Mouse (Mus musculus) midbrain, embryonic 12.5 days (tissue): ENCODE measurements at regions not wholly inside any gene's neighbourhood (a gene's known extent, or its start where the extent isn't known, plus 50 kb on each side); places are given as distances from the start of the nearest gene placed in this dataset.

Source experiments
- ATAC-seq: fragments of 200-750 bp; cut with Nextera tagmentation; 2 replicates; pipeline ENCODE4 v1.8.0; 2017; ENCODE audit warnings: low read depth, moderate TSS enrichment, moderate library complexity; ENCODE audit not compliant: low FRiP score
- H3K27ac ChIP-seq: fragments of 300-500 bp; sonication (generic); replicated peaks from 2 replicates; pipeline ENCODE4 v1.5.1; 2016; ENCODE audit warnings: mild to moderate bottlenecking
- H3K27me3 ChIP-seq: fragments of 300-500 bp; sonication (generic); 2 replicates; pipeline ENCODE4 v1.6.1; 2016; ENCODE audit warnings: mild to moderate bottlenecking
- H3K36me3 ChIP-seq: fragments of 300-500 bp; sonication (generic); 2 replicates; pipeline ENCODE4 v1.6.1; 2016
- H3K4me1 ChIP-seq: fragments of 300-500 bp; sonication (generic); 2 replicates; pipeline ENCODE4 v1.6.1; 2016
- H3K4me2 ChIP-seq: fragments of 300-500 bp; sonication (generic); replicated peaks from 2 replicates; pipeline ENCODE4 v1.6.1; 2016; ENCODE audit warnings: mild to moderate bottlenecking, moderate library complexity
- H3K4me3 ChIP-seq: fragments of 300-500 bp; sonication (generic); 2 replicates; pipeline ENCODE4 v1.5.1; 2016; ENCODE audit warnings: mild to moderate bottlenecking
- H3K9ac ChIP-seq: fragments of 300-500 bp; sonication (generic); replicated peaks from 2 replicates; pipeline ENCODE4 v1.6.1; 2016; ENCODE audit warnings: mild to moderate bottlenecking, moderate library complexity
- H3K9me3 ChIP-seq: fragments of 300-500 bp; sonication (generic); 2 replicates; pipeline ENCODE4 v1.6.1; 2016; ENCODE audit warnings: mild to moderate bottlenecking
- whole genome bisulfite sequencing: fragments of 180-500 bp; shearing (Covaris S2); methylation state at CpG from one replicate; pipeline ENCODE4 v1.1.7; 2016; 5-methylcytosine and 5-hydroxymethylcytosine counted together

DNA sequence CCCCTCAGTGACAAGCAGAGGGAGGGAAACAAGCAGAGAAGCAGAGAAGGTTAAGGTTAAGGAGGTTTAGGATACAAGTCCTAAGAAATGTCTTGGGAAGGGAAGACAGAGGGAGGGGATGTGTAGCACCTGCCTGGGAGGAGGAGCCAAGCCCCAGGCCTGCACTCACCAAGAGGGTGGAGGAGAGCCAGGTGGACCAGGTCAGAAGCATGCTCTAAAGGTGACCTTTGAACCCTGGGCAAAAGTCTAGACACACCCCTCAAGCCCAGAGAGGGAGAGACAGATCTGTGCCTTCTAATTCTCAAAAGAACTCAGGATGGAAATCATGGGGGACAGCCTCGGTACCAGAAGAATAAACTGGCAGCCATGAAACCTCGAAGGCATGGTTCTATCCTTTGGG lies 54.4 kb upstream of the Calm2 start:
- no peak overlapping the region for H3K4me2 ChIP-seq
- no peaks in the 10 kb centered on the region for H3K9me3 ChIP-seq
- no peak overlapping the region for H3K4me3 ChIP-seq
- no peak overlapping the region for H3K27ac ChIP-seq
- H3K9ac ChIP-seq = no peak overlapping the region
- peaks cover 13% of the 10 kb centered on the region; the same call in 1 of the 2 replicates for H3K4me1 ChIP-seq
- no peak for ATAC-seq
- 0 out of 2 replicates have a peak, but pooled peaks cover 8% of the 10 kb centered on the region for H3K27me3 ChIP-seq
- no peaks in the 10 kb centered on the region for H3K36me3 ChIP-seq
- WGBS = 67% methylated on average over 2 of the region's 2 CpGs

DNA sequence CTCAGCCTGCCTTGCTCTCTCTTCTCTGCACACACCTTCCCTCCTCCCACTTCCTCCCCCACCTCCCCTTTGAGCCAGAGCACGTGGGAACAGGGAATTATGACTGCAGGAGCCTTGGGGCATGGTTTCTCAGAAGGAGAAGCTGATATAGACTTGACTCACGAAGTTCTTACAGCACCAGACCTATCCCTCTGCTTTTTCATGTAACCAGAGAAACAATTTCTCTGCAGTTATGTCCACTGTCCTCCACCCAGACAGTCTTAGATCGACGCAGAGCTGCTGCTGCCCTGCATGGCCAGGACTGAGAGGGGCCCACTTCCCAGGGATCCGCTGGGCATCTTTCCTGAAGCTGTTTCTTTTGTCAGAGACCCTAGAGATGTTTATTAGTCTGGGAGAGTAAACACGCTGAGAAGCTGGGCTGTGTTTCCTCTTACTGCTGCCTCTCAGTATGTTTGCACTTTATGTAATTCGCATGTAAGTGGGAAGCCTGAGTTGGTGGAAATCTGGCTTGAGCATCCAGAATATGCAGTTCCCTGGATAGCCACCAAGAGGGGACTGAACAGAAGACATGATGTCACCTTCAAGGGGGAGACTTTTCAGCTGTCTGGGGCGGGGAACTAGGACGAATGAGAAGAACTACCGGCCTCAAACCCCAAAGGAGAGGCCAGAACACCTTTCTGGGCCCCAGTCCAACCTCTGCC lies 55.1 kb upstream of the Calm2 start:
- Histone ChIP-seq H3K4me1 (peaks cover 13% of the 10 kb centered on the region; the same call in 1 of the 2 replicates), H3K27me3 (0 out of 2 replicates have a peak, but pooled peaks cover 8% of the 10 kb centered on the region), H3K27ac (no peak overlapping the region), H3K4me2 (no peak overlapping the region), H3K36me3 (no peaks in the 10 kb centered on the region), H3K4me3 (no peak overlapping the region), H3K9me3 (no peaks in the 10 kb centered on the region), H3K9ac (no peak overlapping the region)
- no peak for ATAC-seq
- 47% methylated on average over 10 of the region's 10 CpGs for WGBS

DNA sequence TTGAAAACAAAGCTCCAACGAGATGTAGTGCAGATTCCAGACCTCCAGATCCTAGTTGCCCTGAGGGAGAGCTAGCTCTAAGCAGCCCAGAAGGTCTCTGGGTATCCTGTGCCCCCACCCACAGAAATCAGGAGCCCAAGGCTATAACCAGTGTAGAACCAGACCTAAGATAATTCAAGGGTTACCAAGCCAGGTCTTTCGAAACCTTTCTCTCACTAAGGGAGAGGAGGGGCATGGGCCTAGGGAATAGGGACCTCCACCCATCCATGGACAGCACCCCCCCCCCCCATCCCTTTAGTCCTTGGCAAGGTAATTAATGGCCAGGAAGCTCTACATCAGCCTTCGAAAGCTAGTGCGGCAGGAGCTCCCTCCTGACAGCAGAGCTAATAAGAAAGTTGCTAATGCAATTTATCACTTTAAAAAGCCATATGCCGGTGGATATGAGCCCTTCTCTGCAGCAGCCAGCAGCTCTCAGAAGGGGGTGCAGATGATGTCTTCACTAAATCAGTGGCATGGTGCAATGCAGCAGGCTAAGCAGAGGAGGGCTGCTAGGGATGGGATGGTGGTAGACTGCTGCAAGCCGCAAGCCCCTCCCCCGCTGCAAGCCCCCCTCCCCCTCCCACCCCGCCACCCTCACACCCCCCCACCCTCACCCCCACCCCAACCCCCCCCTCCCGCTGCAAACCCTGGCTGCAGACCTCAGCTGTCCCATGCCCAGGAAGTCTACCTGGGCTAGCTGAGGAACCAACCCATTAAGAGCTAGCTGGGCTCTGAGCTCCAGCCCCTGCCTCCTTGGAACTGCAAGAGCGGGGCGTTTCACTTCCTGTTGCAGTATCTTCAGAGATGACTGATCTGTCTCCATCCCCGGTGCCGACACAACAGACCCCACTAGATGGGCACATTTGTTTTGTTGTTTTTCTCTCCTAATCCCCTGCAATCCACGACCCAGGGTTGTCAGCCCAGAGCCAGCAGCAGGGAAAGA lies 55.9 kb upstream of the Calm2 start:
- Histone ChIP-seq H3K27me3 (0 out of 2 replicates have a peak, but pooled peaks cover 8% of the 10 kb centered on the region), H3K4me1 (peaks cover 13% of the 10 kb centered on the region; the same call in 1 of the 2 replicates), H3K9me3 (no peaks in the 10 kb centered on the region), H3K4me3 (no peak overlapping the region), H3K9ac (no peak overlapping the region), H3K36me3 (no peaks in the 10 kb centered on the region), H3K27ac (no peak overlapping the region), H3K4me2 (no peak overlapping the region)
- WGBS = 30% methylated on average over 12 of the region's 14 CpGs
- ATAC-seq = no peak

DNA sequence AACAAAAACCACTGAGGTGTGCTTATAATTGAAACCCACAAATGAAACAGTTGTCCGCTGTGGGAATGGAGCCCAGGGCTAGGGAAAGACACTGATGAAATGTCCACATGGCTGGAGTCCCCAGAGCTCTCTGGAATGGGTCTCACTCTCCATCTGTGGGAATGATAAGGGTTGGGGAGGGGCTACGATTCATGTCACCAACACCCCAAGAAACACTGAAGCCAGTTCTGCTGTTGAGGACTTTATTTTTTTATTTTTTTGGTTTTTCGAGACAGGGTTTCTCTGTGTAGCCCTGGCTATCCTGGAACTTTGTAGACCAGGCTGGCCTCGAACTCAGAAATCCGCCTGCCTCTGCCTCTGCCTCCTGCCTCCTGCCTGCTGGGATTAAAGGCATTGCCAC lies 56.8 kb upstream of the Calm2 start:
- ATAC-seq = no peak
- 82% methylated on average over 5 of the region's 5 CpGs for WGBS
- H3K36me3 ChIP-seq = no peaks in the 10 kb centered on the region
- H3K4me3 ChIP-seq = no peak overlapping the region
- peaks cover 21% of the 10 kb centered on the region; the same call in 1 of the 2 replicates for H3K4me1 ChIP-seq
- no peaks in the 10 kb centered on the region for H3K9me3 ChIP-seq
- H3K27ac ChIP-seq = no peak overlapping the region
- no peak overlapping the region for H3K9ac ChIP-seq
- H3K4me2 ChIP-seq = no peak overlapping the region
- H3K27me3 ChIP-seq = 0 out of 2 replicates have a peak, but pooled peaks cover 8% of the 10 kb centered on the region

DNA sequence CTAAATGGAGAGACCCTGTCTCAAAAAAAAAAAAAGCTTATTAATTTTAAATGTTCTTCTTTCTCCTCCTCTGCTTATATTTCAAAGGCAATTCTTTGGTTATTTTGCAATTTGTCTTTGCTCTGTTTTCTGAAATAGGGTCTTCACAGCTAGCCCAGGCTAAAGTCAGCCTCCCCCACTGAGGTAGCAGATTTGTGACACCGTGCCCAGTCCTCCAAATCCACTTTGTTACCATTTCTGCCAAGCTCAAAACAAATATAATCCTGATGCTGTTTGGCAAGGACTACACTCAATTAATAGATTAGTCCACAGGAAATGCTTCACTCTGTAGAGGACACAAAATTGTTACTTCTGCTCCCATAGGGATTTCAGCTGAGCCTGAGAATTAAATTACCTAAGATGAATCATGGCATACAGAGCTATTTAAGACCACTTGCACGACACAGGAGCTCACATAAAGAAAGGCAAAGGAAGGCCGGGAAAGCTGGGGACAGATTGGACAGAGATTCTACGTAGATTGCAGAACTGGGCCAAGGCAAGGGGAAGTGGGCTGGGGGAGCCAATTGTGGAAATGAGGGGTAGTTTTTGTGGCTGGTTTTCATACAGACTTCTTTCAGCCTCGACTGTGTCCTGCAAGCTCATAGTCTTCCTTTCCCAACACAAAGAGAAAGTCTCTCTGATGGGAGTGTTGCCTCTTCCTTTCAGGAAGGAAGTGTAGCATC lies 58.4 kb upstream of the Calm2 start:
- 72% methylated on average over 5 of the region's 5 CpGs for WGBS
- H3K4me3 ChIP-seq = no peak overlapping the region
- no peak overlapping the region for H3K27ac ChIP-seq
- no peaks in the 10 kb centered on the region for H3K9me3 ChIP-seq
- ATAC-seq = no peak
- no peak overlapping the region for H3K9ac ChIP-seq
- H3K27me3 ChIP-seq = peaks cover 8% of the 10 kb centered on the region; the same call in 1 of the 2 replicates
- no peak overlapping the region for H3K4me2 ChIP-seq
- H3K36me3 ChIP-seq = no peaks in the 10 kb centered on the region
- peaks cover 23% of the 10 kb centered on the region; the same call in 1 of the 2 replicates for H3K4me1 ChIP-seq

DNA sequence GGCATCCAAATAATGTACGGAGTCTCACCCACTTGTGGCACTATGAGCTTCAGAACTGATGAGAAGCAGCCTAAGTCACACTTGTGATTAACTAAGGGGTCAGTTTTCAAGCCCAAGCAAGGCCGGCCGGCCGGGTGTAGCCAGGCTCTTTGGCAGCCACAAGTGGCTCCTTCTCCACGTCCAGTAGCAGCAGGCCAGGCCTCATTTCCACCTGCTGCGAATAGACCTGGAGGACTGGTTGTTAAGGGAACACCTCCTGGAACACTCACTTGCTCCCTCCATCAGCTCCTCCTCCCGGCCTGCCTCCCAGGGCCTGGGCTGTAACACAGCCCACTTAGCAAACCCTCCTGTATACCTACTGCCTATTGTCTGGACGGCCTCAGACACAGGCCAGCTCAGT lies 61.1 kb upstream of the Calm2 start:
- Histone ChIP-seq H3K4me2 (no peak overlapping the region), H3K27ac (0 out of 2 replicates have a peak overlapping the region, but pooled peaks have one; percentile 30), H3K27me3 (peaks cover 3% of the 10 kb centered on the region; the same call in 1 of the 2 replicates), H3K36me3 (no peaks in the 10 kb centered on the region), H3K9me3 (no peaks in the 10 kb centered on the region), H3K4me1 (peaks cover 23% of the 10 kb centered on the region), H3K9ac (no peak overlapping the region), H3K4me3 (no peak overlapping the region)
- ATAC-seq = no peak
- WGBS = 45% methylated on average over 8 of the region's 8 CpGs

DNA sequence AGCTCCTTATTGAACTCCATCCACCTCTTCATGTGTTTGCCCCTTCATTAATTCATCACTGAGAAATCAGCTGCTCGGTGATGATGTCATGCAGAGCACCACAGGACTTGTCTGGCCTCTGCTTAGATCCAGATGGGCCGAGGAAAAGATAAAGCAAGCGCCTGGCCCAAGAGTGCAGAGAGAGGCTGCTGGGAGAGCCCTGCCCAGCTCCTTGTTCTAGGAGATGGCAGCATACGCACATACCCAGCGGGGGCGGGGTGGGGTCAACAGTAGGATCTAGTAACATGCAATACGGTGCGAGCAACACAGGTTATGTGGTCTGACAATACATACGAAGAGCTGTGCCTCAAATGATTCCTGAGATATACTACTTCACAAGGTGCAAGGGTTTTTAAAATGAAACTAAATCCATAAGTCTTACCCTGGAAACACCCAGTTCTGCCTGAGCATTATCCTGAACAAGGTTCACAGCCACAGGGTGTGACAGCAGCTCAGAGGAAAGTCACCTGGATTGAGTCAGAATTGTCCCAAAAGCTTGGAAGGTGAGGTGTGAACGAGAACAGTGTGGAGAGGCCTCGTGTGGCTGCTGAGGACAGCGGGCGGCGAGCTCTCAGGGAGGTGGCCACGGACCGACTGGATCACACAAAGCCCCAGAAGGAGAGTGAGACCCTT lies 62.0 kb upstream of the Calm2 start:
- no peak overlapping the region for H3K27ac ChIP-seq
- peaks cover 23% of the 10 kb centered on the region for H3K4me1 ChIP-seq
- peaks cover 3% of the 10 kb centered on the region; the same call in 1 of the 2 replicates for H3K27me3 ChIP-seq
- no peak for ATAC-seq
- no peaks in the 10 kb centered on the region for H3K9me3 ChIP-seq
- H3K36me3 ChIP-seq = no peaks in the 10 kb centered on the region
- H3K4me3 ChIP-seq = no peak overlapping the region
- 70% methylated on average over 16 of the region's 16 CpGs for WGBS
- no peak overlapping the region for H3K4me2 ChIP-seq
- H3K9ac ChIP-seq = no peak overlapping the region

DNA sequence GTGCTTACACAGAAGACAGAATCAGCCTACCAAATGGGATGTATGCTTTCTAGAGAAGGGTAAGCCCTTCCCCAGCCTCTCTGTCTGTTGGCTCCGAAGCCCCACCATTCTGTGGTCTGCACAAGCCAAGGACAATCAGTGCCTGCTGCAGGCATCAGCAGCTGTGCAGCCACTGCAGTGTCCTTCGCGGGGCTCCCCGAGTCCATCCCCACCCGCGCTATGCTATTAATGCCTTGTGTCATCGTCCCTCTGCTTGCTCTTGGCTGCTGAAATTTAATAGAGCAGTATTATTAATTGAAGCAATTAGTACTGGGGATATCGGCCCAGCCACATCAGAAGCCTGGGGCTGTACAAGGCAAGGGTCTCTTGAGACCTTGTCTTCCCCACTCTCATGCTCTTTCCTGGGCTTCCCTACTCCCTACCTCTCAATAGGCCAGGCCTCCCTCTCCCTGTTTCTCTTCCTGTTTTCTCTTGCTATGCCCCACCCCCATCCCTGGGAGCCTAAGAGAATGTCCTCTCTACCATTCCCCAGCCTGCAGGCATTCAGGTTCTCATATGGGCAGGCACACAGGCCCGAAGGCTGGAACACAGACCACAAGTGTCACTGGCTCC lies 65.4 kb upstream of the Calm2 start:
- H3K4me1 ChIP-seq = peaks cover 23% of the 10 kb centered on the region
- H3K9ac ChIP-seq = no peak overlapping the region
- WGBS = 56% methylated on average over 9 of the region's 9 CpGs
- H3K9me3 ChIP-seq = no peaks in the 10 kb centered on the region
- H3K27me3 ChIP-seq = peaks cover 3% of the 10 kb centered on the region; the same call in 1 of the 2 replicates
- no peak overlapping the region for H3K4me3 ChIP-seq
- no peaks in the 10 kb centered on the region for H3K36me3 ChIP-seq
- H3K27ac ChIP-seq = 0 out of 2 replicates have a peak overlapping the region, but pooled peaks have one; percentile 10
- ATAC-seq = peak; percentile 65; the same call in 1 of the 2 replicates
- no peak overlapping the region for H3K4me2 ChIP-seq

DNA sequence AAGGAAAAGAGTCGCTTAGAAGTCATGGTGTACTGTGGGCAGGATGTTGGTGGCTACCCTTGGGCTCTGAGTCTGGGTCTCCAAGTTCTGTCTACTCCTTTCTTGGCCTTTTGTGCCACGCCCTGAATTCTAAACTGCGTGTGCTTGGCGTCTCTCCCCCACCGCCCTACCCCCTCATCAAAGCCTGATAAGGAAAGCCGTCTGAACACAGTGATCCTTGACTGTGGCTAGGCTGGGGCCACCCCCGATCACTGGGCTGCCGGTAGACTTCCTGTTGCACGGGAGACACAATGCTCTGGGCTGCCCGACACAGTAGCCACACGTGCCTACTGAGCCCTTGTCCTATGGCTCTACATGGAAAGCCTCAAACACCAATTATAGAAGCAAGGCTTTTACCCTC lies 67.1 kb upstream of the Calm2 start:
- ATAC-seq = no peak
- 66% methylated on average over 11 of the region's 11 CpGs for WGBS
- no peaks in the 10 kb centered on the region for H3K9me3 ChIP-seq
- H3K4me3 ChIP-seq = no peak overlapping the region
- H3K27me3 ChIP-seq = peaks cover 3% of the 10 kb centered on the region; the same call in 1 of the 2 replicates
- H3K4me1 ChIP-seq = peaks cover 14% of the 10 kb centered on the region
- H3K9ac ChIP-seq = no peak overlapping the region
- no peaks in the 10 kb centered on the region for H3K36me3 ChIP-seq
- no peak overlapping the region for H3K27ac ChIP-seq
- H3K4me2 ChIP-seq = no peak overlapping the region

DNA sequence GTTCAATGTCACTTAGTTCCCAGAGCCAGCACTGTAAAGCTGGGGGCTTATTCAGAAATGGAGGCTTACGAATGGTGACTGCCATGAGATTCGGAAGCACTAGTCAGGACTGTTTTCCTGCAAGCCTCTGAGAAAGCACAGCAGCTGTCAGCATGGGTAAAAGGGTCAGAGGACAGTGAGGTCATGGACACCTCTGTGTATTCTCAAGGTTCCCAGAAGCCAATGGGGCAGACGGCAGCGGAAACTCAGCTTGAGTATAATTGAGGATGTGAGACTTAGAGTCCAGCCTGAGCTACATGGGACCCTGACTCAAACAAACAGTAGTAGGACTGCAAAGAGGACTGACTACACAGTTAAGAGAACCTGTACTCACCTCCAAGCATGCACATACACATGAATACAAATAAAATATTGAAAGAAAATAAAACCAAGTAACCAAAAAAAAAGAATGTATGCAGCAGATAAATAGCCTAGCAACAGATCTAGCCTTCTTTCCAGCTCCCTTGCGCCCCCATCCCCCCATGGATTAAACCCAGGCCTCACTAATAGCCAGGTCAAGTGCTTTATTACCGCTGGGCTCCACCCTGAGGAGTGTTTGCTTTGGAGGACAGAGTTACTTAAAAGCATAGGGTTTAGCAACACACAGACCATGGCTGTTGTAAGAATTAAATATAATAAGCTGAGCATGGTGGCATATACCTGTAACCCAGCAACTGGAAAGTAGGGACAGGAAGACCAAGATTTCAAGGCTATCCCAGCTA lies 67.8 kb upstream of the Calm2 start:
- no peak for ATAC-seq
- no peak overlapping the region for H3K27ac ChIP-seq
- 0 out of 2 replicates have a peak, but pooled peaks cover 3% of the 10 kb centered on the region for H3K27me3 ChIP-seq
- no peak overlapping the region for H3K4me3 ChIP-seq
- no peak overlapping the region for H3K4me2 ChIP-seq
- H3K9me3 ChIP-seq = no peaks in the 10 kb centered on the region
- H3K36me3 ChIP-seq = no peaks in the 10 kb centered on the region
- no peak overlapping the region for H3K9ac ChIP-seq
- H3K4me1 ChIP-seq = peaks cover 14% of the 10 kb centered on the region
- WGBS = 71% methylated on average over 6 of the region's 6 CpGs
